Mouse (Mus musculus): ENCODE measurements around the gene Gm2431. TPM values are rescaled to one million over a fixed set of nuclear protein-coding genes. Genes with fewer than 3 reads are reported as not detected.
"Not testable (repeated sequence)": the region's sequence is repeated elsewhere in the genome, so short reads cannot be mapped to it uniquely, and the experiment has no call there.

Gene Gm2431
- polyA plus RNA-seq, 1 experiment from 2014 or later, result not detected

GRCm38 (mm10) chr7:142279291-142279690 lies 21.1 kb upstream of the Gm2431 start:
- not testable (repeated sequence) for H3K27ac ChIP-seq; H3K4me2 ChIP-seq; H3K4me1 ChIP-seq; H3K9ac ChIP-seq; H3K9me3 ChIP-seq (replicated peaks); H3K36me3 ChIP-seq; ATAC-seq; H3K4me3 ChIP-seq
- 57% methylated on average over 1 of the region's 1 CpGs for WGBS (ENCODE audit: insufficient replicate concordance)
- peaks cover 40% of the 10 kb centered on the region for H3K27me3 ChIP-seq (replicated peaks)

DNA sequence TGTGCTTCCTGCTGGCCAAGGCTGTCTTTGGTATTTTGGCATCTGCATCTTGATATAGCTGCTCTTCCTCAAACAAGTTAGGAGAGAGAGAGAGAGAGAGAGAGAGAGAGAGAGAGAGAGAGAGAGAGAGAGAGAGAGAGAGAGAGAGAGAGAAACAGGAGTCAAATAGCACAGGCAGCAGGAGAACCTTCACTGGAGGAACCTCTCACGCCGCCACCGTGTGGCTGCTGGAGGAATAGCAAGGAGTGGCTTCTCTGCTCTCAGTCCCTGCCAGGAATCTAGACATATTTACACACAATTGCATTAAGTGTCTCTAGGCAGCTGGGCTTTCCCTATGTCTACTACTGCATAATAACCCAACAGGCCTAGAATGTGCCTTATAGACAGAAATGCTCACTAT lies 20.0 kb upstream of the Gm2431 start:
- 2% methylated on average over 3 of the region's 3 CpGs for WGBS (ENCODE audit: insufficient replicate concordance)
- not testable (repeated sequence) for H3K4me2 ChIP-seq; H3K27ac ChIP-seq; H3K9ac ChIP-seq; H3K4me1 ChIP-seq; ATAC-seq; H3K9me3 ChIP-seq (replicated peaks); H3K36me3 ChIP-seq; H3K4me3 ChIP-seq
- H3K27me3 ChIP-seq (replicated peaks), result peaks cover 29% of the 10 kb centered on the region

GRCm38 (mm10) chr7:142274263-142274662 lies 16.1 kb upstream of the Gm2431 start, which contains the start of gene Gm4559:
Gene Gm4559, minus strand, starts transcription at chr7:142274363.
- not testable (repeated sequence) for ATAC-seq; H3K36me3 ChIP-seq; H3K9me3 ChIP-seq (replicated peaks); H3K4me2 ChIP-seq; H3K4me1 ChIP-seq; H3K9ac ChIP-seq; H3K4me3 ChIP-seq; H3K27ac ChIP-seq; H3K27me3 ChIP-seq (replicated peaks)

DNA sequence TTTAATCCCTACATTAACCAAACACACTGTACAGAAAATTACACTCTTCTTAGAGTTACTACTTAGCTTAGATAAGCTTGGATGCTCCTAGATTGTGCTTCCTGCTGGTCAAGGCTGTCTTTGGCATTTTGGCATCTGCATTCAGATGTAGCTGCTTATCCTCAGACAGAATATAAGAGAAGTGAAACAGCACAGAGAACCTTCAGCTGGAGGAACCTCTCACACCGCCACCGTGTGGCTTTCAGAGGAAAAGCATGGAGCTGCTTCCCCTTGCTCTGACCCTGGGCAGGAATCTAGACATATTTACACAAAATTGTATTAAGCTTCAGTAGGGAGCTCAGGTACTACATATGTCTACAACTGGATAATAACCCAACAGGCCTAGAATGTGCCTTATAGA lies 2.6 kb downstream of the Gm2431 start:
- Histone ChIP-seq H3K27me3 (replicated peaks) (peaks cover 13% of the 10 kb centered on the region), H3K36me3 (no peaks in the 10 kb centered on the region), H3K4me3 (no peak overlapping the region), H3K4me1 (no peaks in the 10 kb centered on the region), H3K9me3 (replicated peaks) (no peaks in the 10 kb centered on the region), H3K9ac (no peak overlapping the region), H3K4me2 (no peak overlapping the region), H3K27ac (no peak overlapping the region)
- WGBS (ENCODE audit: insufficient replicate concordance), result 4% methylated on average over 2 of the region's 2 CpGs
- ATAC-seq, result no peak

DNA sequence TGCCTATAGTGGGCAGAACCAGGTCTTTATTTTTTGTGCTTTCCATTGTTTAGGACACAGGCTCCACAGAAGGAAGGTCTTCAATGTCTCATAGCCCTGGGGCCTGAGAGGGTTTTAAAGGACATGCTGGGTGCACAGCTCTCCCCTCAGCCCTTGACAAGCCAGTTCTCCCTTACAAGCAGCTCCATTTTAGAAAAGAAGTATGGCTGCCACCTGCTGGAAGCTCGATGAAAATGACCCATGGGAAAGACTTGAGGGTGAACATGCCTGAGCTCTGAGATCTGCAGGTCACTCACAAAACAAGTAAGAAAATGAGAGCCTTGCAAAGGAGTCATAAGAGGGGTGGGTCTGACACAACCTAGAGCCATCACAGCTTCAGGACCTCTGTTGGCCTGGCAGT lies 8.3 kb downstream of the Gm2431 start:
- Histone ChIP-seq H3K36me3 (no peaks in the 10 kb centered on the region), H3K4me1 (no peaks in the 10 kb centered on the region), H3K4me3 (no peak overlapping the region), H3K9me3 (replicated peaks) (no peaks in the 10 kb centered on the region), H3K27ac (no peak overlapping the region), H3K4me2 (no peak overlapping the region), H3K27me3 (replicated peaks) (peaks cover 10% of the 10 kb centered on the region), H3K9ac (no peak overlapping the region)
- WGBS (ENCODE audit: insufficient replicate concordance), result 0% methylated on average over 1 of the region's 1 CpGs
- no peak for ATAC-seq

DNA sequence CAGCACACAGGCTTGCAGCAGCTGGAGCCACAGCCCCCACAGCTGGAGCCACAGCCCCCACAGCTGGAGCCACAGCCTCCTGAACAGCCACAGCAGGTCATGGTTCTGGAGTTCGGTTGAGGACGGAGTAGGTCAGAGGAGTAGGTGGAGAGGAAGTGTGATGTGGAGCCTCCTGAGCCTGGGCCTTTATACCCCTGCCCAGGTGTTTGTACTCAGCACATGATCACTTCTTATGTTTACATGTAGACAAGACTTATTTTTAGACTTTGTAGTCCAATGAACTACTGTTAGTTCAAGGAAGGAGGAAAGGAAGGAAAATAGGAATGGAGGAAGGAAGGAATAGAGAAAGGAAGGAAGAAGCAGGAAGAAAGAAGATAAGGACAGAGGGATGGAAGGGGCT lies 17.2 kb downstream of the Gm2431 start, which contains the start of gene Gm40460:
Gm40460 (minus strand) TSS at position 101 of the 400 bp plus-strand sequence.
- Histone ChIP-seq H3K4me3 (no peak within 1 kb of the TSS), H3K9ac (no peak within 1 kb of the TSS), H3K4me2 (no peak within 1 kb of the TSS), H3K36me3 (no peaks in the 10 kb centered on the region), H3K27ac (no peak within 1 kb of the TSS), H3K4me1 (no peaks in the 10 kb centered on the region), H3K27me3 (replicated peaks) (no peaks in the 10 kb centered on the region), H3K9me3 (replicated peaks) (peaks cover 5% of the 10 kb centered on the region; the same call in 1 of the 2 replicates)
- ATAC-seq, result no peak
- 45% methylated on average over 2 of the region's 2 CpGs for WGBS (ENCODE audit: insufficient replicate concordance)

DNA sequence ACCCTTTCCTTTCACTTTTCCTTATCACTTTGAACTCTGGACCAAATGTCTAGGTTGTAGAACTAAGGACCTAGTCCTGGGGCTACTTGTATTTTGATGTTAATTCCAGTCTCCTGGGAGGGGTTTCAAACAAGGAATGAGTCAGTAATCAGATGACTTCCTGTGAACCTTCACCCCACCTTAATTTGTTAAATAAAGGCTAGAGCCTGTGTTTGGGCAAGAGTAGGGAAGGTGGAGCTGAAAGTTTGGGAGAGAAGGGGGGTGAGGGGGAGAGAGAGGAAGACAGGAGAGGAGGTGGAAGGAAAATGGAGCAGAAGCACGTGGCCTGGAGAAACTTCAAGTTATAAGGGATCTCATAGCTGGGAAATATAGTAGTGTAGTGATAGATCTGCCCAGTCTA lies 26.6 kb downstream of the Gm2431 start:
- no peak for ATAC-seq
- WGBS (ENCODE audit: insufficient replicate concordance), result 38% methylated on average over 1 of the region's 1 CpGs
- H3K36me3 ChIP-seq, result no peaks in the 10 kb centered on the region
- H3K4me3 ChIP-seq, result no peak overlapping the region
- H3K9ac ChIP-seq, result no peak overlapping the region
- H3K4me1 ChIP-seq, result no peaks in the 10 kb centered on the region
- peaks cover 5% of the 10 kb centered on the region; the same call in 1 of the 2 replicates for H3K9me3 ChIP-seq (replicated peaks)
- no peak overlapping the region for H3K4me2 ChIP-seq
- H3K27ac ChIP-seq, result no peak overlapping the region
- no peaks in the 10 kb centered on the region for H3K27me3 ChIP-seq (replicated peaks)

- not testable (repeated sequence) for H3K4me3 ChIP-seq; H3K27ac ChIP-seq; H3K4me2 ChIP-seq; H3K36me3 ChIP-seq; ATAC-seq; H3K27me3 ChIP-seq (replicated peaks); H3K9me3 ChIP-seq (replicated peaks); H3K9ac ChIP-seq; H3K4me1 ChIP-seq
- 43% methylated on average over 3 of the region's 3 CpGs for WGBS (ENCODE audit: insufficient replicate concordance)
Measured at GRCm38 (mm10) chr7:142229871-142230270, 28.3 kb downstream of the Gm2431 start, which contains the start of gene Krtap5-5. Gene Krtap5-5, minus strand, starts transcription at chr7:142229971.

- no peaks in the 10 kb centered on the region; the same call in 1 of the 2 replicates for H3K27me3 ChIP-seq (replicated peaks)
- H3K4me3 ChIP-seq, result no peak overlapping the region
- no peak for ATAC-seq
- no peak overlapping the region for H3K4me2 ChIP-seq
- no peak overlapping the region for H3K27ac ChIP-seq
- H3K9ac ChIP-seq, result no peak overlapping the region
- H3K36me3 ChIP-seq, result no peaks in the 10 kb centered on the region
- 0 out of 2 replicates have a peak, but pooled peaks cover 3% of the 10 kb centered on the region for H3K4me1 ChIP-seq
- H3K9me3 ChIP-seq (replicated peaks), result no peaks in the 10 kb centered on the region
- 30% methylated on average over 2 of the region's 2 CpGs for WGBS (ENCODE audit: insufficient replicate concordance)
Measured at GRCm38 (mm10) chr7:142224518-142224917, 33.6 kb downstream of the Gm2431 start.

GRCm38 (mm10) chr7:142212136-142212535 lies 46.0 kb downstream of the Gm2431 start:
- 36% methylated on average over 1 of the region's 1 CpGs for WGBS (ENCODE audit: insufficient replicate concordance)
- H3K27ac ChIP-seq; H3K4me2 ChIP-seq; H3K4me1 ChIP-seq; H3K36me3 ChIP-seq; ATAC-seq; H3K9ac ChIP-seq; H3K9me3 ChIP-seq (replicated peaks); H3K27me3 ChIP-seq (replicated peaks); H3K4me3 ChIP-seq: not testable (repeated sequence)

DNA sequence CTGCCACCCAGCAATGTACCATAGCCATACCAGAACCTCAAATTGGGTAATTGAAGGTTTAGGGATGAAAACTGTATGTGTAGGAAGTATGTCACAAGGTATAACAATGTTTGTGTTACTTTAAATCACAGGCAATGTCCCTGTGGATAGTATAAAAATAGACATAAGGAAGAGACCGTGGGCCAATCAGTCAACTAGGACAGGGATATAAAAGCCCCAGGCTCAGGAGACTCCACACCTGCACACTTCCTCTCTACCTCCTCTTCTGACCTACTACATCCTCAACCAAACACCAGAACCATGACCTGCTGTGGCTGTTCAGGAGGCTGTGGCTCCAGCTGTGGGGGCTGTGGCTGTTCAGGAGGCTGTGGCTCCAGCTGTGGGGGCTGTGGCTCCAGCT lies 46.6 kb downstream of the Gm2431 start, which contains the start of gene Gm7579:
Gm7579 (plus strand) TSS at position 301 of the 400 bp plus-strand sequence.
- no peaks in the 10 kb centered on the region for H3K36me3 ChIP-seq
- H3K4me2 ChIP-seq, result no peak within 1 kb of the TSS
- H3K4me3 ChIP-seq, result no peak within 1 kb of the TSS
- WGBS (ENCODE audit: insufficient replicate concordance), result 45% methylated on average over 1 of the region's 1 CpGs
- no peaks in the 10 kb centered on the region for H3K4me1 ChIP-seq
- no peaks in the 10 kb centered on the region for H3K9me3 ChIP-seq (replicated peaks)
- H3K27me3 ChIP-seq (replicated peaks), result 0 out of 2 replicates have a peak, but pooled peaks cover 3% of the 10 kb centered on the region
- ATAC-seq, result no peak
- no peak within 1 kb of the TSS for H3K27ac ChIP-seq
- H3K9ac ChIP-seq, result no peak within 1 kb of the TSS
